Mouse (Mus musculus): ENCODE data around the gene Plekhs1.
"Not testable (repeated sequence)": the region's sequence is repeated elsewhere in the genome, so short reads cannot be mapped to it uniquely, and the experiment has no call there.

DNA sequence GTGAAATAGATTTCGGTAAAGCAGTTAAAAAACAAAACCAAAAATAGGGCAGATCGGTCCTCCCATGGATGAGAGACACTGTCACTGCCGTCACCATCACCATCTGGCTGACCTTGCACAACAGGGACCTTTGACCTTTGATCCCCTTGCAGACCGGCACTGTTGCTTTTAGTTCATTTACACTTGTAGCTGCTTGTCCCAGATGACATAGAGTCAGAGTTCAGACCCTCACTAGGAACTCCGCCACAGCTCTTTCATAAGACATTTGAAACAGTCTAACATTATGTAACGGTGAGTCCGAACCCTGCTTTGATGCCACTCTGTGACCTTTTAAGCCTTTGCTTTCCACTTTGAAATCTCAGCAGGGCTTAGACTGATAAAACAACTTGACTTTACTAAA lies 58.0 kb downstream of the Plekhs1 start:
- not testable (repeated sequence) for TF ChIP-seq CTCF (IDR thresholded peaks at IDR 0.05); POLR2A (IDR thresholded peaks at IDR 0.05; ENCODE audit: insufficient read depth, low read depth, low read length); EP300 (IDR thresholded peaks at IDR 0.05; ENCODE audit: insufficient read depth, low read depth, low read length)

All from heart, adult 2 months (tissue).